Mouse (Mus musculus): Measurements from ENCODE around the gene Actr5. TPM values are rescaled to one million over a fixed set of nuclear protein-coding genes. Genes with fewer than 3 reads are reported as not detected.

The Actr5 gene
- polyA plus RNA-seq, 1 experiment from 2014 or later: 11.3 TPM

- 75% methylated on average over 1 of the region's 1 CpGs for WGBS
These were observed 27.9 kb upstream of the Actr5 start for GRCm38 (mm10) chr2:158596803-158597202.

GRCm38 (mm10) chr2:158600517-158600916, 24.2 kb upstream of the Actr5 start:
- H3K27ac ChIP-seq (ENCODE audit: low read length): peak overlapping the region; percentile 68
- H3K27me3 ChIP-seq (replicated peaks; ENCODE audit: control insufficient read depth, insufficient read depth, low read length): 0 out of 2 replicates have a peak, but pooled peaks cover 3% of the 10 kb centered on the region
- H3K4me2 ChIP-seq (ENCODE audit: low read length): no peak overlapping the region
- H3K4me3 ChIP-seq (replicated peaks; ENCODE audit: low read length): no peak overlapping the region
- H3K9ac ChIP-seq (replicated peaks; ENCODE audit: low read depth, low read length): no peak overlapping the region
- WGBS: 28% methylated on average over 3 of the region's 3 CpGs
- H3K9me3 ChIP-seq (ENCODE audit: control insufficient read depth, low read length): no peaks in the 10 kb centered on the region
- ATAC-seq: peak; percentile 76
- H3K4me1 ChIP-seq (replicated peaks; ENCODE audit: control insufficient read depth, insufficient read depth, low read length): peaks cover 28% of the 10 kb centered on the region
- no peaks in the 10 kb centered on the region for H3K36me3 ChIP-seq (ENCODE audit: control insufficient read depth, insufficient read depth)

More at GRCm38 (mm10) chr2:158596803-158597202, 27.9 kb upstream of the Actr5 start:
- Histone ChIP-seq H3K27ac (ENCODE audit: low read length) (no peak overlapping the region), H3K9ac (replicated peaks; ENCODE audit: low read depth, low read length) (no peak overlapping the region), H3K9me3 (ENCODE audit: control insufficient read depth, low read length) (no peaks in the 10 kb centered on the region), H3K27me3 (replicated peaks; ENCODE audit: control insufficient read depth, insufficient read depth, low read length) (0 out of 2 replicates have a peak, but pooled peaks cover 3% of the 10 kb centered on the region), H3K4me3 (replicated peaks; ENCODE audit: low read length) (no peak overlapping the region), H3K4me1 (replicated peaks; ENCODE audit: control insufficient read depth, insufficient read depth, low read length) (peaks cover 28% of the 10 kb centered on the region), H3K4me2 (ENCODE audit: low read length) (no peak overlapping the region), H3K36me3 (ENCODE audit: control insufficient read depth, insufficient read depth) (no peaks in the 10 kb centered on the region)
- ATAC-seq: no peak

- 94% methylated on average over 1 of the region's 1 CpGs for WGBS
- H3K4me2 ChIP-seq (ENCODE audit: low read length): no peak overlapping the region
- no peaks in the 10 kb centered on the region for H3K36me3 ChIP-seq (ENCODE audit: control insufficient read depth, insufficient read depth)
- ATAC-seq: no peak
- H3K27ac ChIP-seq (ENCODE audit: low read length): peak overlapping the region; percentile 62
- no peak overlapping the region for H3K4me3 ChIP-seq (replicated peaks; ENCODE audit: low read length)
- no peak overlapping the region for H3K9ac ChIP-seq (replicated peaks; ENCODE audit: low read depth, low read length)
- peaks cover 25% of the 10 kb centered on the region for H3K4me1 ChIP-seq (replicated peaks; ENCODE audit: control insufficient read depth, insufficient read depth, low read length)
- H3K9me3 ChIP-seq (ENCODE audit: control insufficient read depth, low read length): no peaks in the 10 kb centered on the region
- H3K27me3 ChIP-seq (replicated peaks; ENCODE audit: control insufficient read depth, insufficient read depth, low read length): 0 out of 2 replicates have a peak, but pooled peaks cover 3% of the 10 kb centered on the region
These were observed 23.4 kb upstream of the Actr5 start for GRCm38 (mm10) chr2:158601326-158601725.

- H3K9ac ChIP-seq (replicated peaks; ENCODE audit: low read depth, low read length): peak overlapping the region; percentile 9
- WGBS: 17% methylated on average over 15 of the region's 15 CpGs
These were observed 22.0 kb upstream of the Actr5 start for GRCm38 (mm10) chr2:158602663-158603062.

GRCm38 (mm10) chr2:158606511-158606964, 18.1 kb upstream of the Actr5 start:
- peak overlapping the region; percentile 86 for H3K27ac ChIP-seq (ENCODE audit: low read length)

More at GRCm38 (mm10) chr2:158602663-158603062, 22.0 kb upstream of the Actr5 start:
- ATAC-seq: peak; percentile 35
- peak overlapping the region; percentile 16 for H3K4me3 ChIP-seq (replicated peaks; ENCODE audit: low read length)
- H3K27ac ChIP-seq (ENCODE audit: low read length): peak overlapping the region; percentile 57; the same call in 1 of the 2 replicates
- H3K27me3 ChIP-seq (replicated peaks; ENCODE audit: control insufficient read depth, insufficient read depth, low read length): peaks cover 11% of the 10 kb centered on the region
- no peaks in the 10 kb centered on the region for H3K36me3 ChIP-seq (ENCODE audit: control insufficient read depth, insufficient read depth)
- peaks cover 31% of the 10 kb centered on the region for H3K4me1 ChIP-seq (replicated peaks; ENCODE audit: control insufficient read depth, insufficient read depth, low read length)
- no peaks in the 10 kb centered on the region for H3K9me3 ChIP-seq (ENCODE audit: control insufficient read depth, low read length)
- peak overlapping the region; percentile 43 for H3K4me2 ChIP-seq (ENCODE audit: low read length)

GRCm38 (mm10) chr2:158609681-158610080, 15.0 kb upstream of the Actr5 start:
- WGBS: under 1% methylated on average over 27 of the region's 27 CpGs
- H3K27ac ChIP-seq (ENCODE audit: low read length): peak overlapping the region; percentile 91
- no peaks in the 10 kb centered on the region for H3K36me3 ChIP-seq (ENCODE audit: control insufficient read depth, insufficient read depth)
- ATAC-seq: no peak
- H3K4me2 ChIP-seq (ENCODE audit: low read length): peak overlapping the region; percentile 72
- peaks cover 47% of the 10 kb centered on the region for H3K27me3 ChIP-seq (replicated peaks; ENCODE audit: control insufficient read depth, insufficient read depth, low read length)
- H3K4me3 ChIP-seq (replicated peaks; ENCODE audit: low read length): peak overlapping the region; percentile 59
- H3K4me1 ChIP-seq (replicated peaks; ENCODE audit: control insufficient read depth, insufficient read depth, low read length): peaks cover 24% of the 10 kb centered on the region
- H3K9ac ChIP-seq (replicated peaks; ENCODE audit: low read depth, low read length): peak overlapping the region; percentile 79
- H3K9me3 ChIP-seq (ENCODE audit: control insufficient read depth, low read length): no peaks in the 10 kb centered on the region

More at GRCm38 (mm10) chr2:158606511-158606964, 18.1 kb upstream of the Actr5 start:
- peak overlapping the region; percentile 59 for H3K4me3 ChIP-seq (replicated peaks; ENCODE audit: low read length)
- H3K4me1 ChIP-seq (replicated peaks; ENCODE audit: control insufficient read depth, insufficient read depth, low read length): peaks cover 29% of the 10 kb centered on the region
- ATAC-seq: peak; percentile 47
- H3K9me3 ChIP-seq (ENCODE audit: control insufficient read depth, low read length): no peaks in the 10 kb centered on the region
- no peaks in the 10 kb centered on the region for H3K36me3 ChIP-seq (ENCODE audit: control insufficient read depth, insufficient read depth)
- peak overlapping the region; percentile 72 for H3K4me2 ChIP-seq (ENCODE audit: low read length)
- WGBS: 6% methylated on average over 4 of the region's 4 CpGs
- H3K9ac ChIP-seq (replicated peaks; ENCODE audit: low read depth, low read length): peak overlapping the region; percentile 79
- peaks cover 30% of the 10 kb centered on the region for H3K27me3 ChIP-seq (replicated peaks; ENCODE audit: control insufficient read depth, insufficient read depth, low read length)

GRCm38 (mm10) chr2:158610488-158611325, 14.0 kb upstream of the Actr5 start, which contains the start of gene Slc32a1:
Gene Slc32a1, plus strand, starts transcription at chr2:158610767.
- H3K4me3 ChIP-seq (replicated peaks; ENCODE audit: low read length): peak within 1 kb of the TSS; percentile 59
- H3K9me3 ChIP-seq (ENCODE audit: control insufficient read depth, low read length): no peaks in the 10 kb centered on the region
- peak; percentile 79 for ATAC-seq
- peak within 1 kb of the TSS; percentile 79 for H3K9ac ChIP-seq (replicated peaks; ENCODE audit: low read depth, low read length)
- no peaks in the 10 kb centered on the region for H3K36me3 ChIP-seq (ENCODE audit: control insufficient read depth, insufficient read depth)
- H3K4me1 ChIP-seq (replicated peaks; ENCODE audit: control insufficient read depth, insufficient read depth, low read length): peaks cover 31% of the 10 kb centered on the region
- H3K27me3 ChIP-seq (replicated peaks; ENCODE audit: control insufficient read depth, insufficient read depth, low read length): peaks cover 50% of the 10 kb centered on the region
- H3K4me2 ChIP-seq (ENCODE audit: low read length): peak within 1 kb of the TSS; percentile 72
- peak within 1 kb of the TSS; percentile 91 for H3K27ac ChIP-seq (ENCODE audit: low read length)
- WGBS: 1% methylated on average over 70 of the region's 77 CpGs

GRCm38 (mm10) chr2:158611326-158611719, 13.4 kb upstream of the Actr5 start:
- Histone ChIP-seq H3K9me3 (ENCODE audit: control insufficient read depth, low read length) (no peaks in the 10 kb centered on the region), H3K27me3 (replicated peaks; ENCODE audit: control insufficient read depth, insufficient read depth, low read length) (peaks cover 56% of the 10 kb centered on the region), H3K36me3 (ENCODE audit: control insufficient read depth, insufficient read depth) (no peaks in the 10 kb centered on the region), H3K9ac (replicated peaks; ENCODE audit: low read depth, low read length) (peak overlapping the region; percentile 79), H3K4me1 (replicated peaks; ENCODE audit: control insufficient read depth, insufficient read depth, low read length) (peaks cover 32% of the 10 kb centered on the region), H3K4me2 (ENCODE audit: low read length) (peak overlapping the region; percentile 61), H3K27ac (ENCODE audit: low read length) (peak overlapping the region; percentile 91), H3K4me3 (replicated peaks; ENCODE audit: low read length) (peak overlapping the region; percentile 59)
- 1% methylated on average over 30 of the region's 30 CpGs for WGBS
- ATAC-seq: no peak
